ENCODE assay signal across 38 mouse cellular contexts in the genomic region with DNA sequence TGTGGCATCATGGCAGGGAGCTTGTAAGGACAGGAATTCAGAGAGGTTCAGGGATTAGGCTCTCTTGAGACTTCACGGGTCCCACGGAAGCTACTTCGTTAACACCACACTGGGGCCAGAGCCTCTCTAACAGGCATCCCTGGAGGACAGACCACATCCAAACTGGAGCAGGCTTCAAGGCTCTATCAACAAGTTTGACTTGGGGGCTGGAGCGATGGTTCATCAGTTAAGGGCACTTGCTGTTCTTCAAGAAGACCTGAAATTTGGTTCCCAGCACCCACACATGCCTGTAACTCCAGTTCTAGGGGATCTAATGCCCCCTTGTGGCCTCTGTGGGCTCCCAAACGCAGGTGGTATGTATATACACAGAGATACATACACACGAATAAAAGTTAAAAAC. TPM values are rescaled to one million over a fixed set of nuclear protein-coding genes. Genes with fewer than 3 reads are reported as not detected.
"Had no signal": no experiment of that assay in that cellular context is flagged by ENCODE, and none has a peak within 500 bp of the region (broad histone marks: within the 10 kb centered on the region; RNA-seq: fewer than 3 reads in every experiment).

No protein-coding gene starts in this region.

- H3K4me1 ChIP-seq: heart, embryonic 10.5 days; heart, embryonic 12.5 days; hindbrain, embryonic 10.5 days; hindbrain, embryonic 12.5 days; intestine, embryonic 15.5 days; limb, embryonic 10.5 days; limb, embryonic 12.5 days; liver, embryonic 12.5 days had no signal

- H3K9ac ChIP-seq: heart, embryonic 12.5 days; hindbrain, embryonic 12.5 days; hindbrain, embryonic 14.5 days; intestine, embryonic 15.5 days; limb, embryonic 12.5 days; liver, embryonic 12.5 days had no signal

- DNase-seq: gastrocnemius, adult 2 months; gastrocnemius, postnatal 10 days; gastrocnemius, postnatal 25 days; heart, postnatal 10 days; heart, postnatal 4 days; kidney, adult 18-20 months; kidney, adult 8-10 months; kidney, postnatal 10 days; kidney, postnatal 25 days; kidney, postnatal 4 days; liver had no signal

- H3K9me3 ChIP-seq: heart, embryonic 10.5 days; heart, embryonic 12.5 days; hindbrain, embryonic 12.5 days; intestine, embryonic 15.5 days; limb, embryonic 10.5 days; limb, embryonic 12.5 days; liver, embryonic 12.5 days had no signal

- H3K4me2 ChIP-seq: heart, embryonic 12.5 days; hindbrain, embryonic 12.5 days; hindbrain, embryonic 14.5 days; intestine, embryonic 15.5 days; limb, embryonic 12.5 days; liver, embryonic 12.5 days had no signal

- ATAC-seq: hindbrain, embryonic 16.5 days; inflammation-experienced regulatory T-cells, adult 6 months; intestine, embryonic 15.5 days; intestine, postnatal 0 days; liver, embryonic 12.5 days had no signal

- H3K4me3 ChIP-seq: gastrocnemius, adult 2 months; heart, embryonic 10.5 days; heart, embryonic 12.5 days; hindbrain, embryonic 10.5 days; hindbrain, embryonic 12.5 days; intestine, embryonic 15.5 days; left cerebral cortex, adult 2 months; limb, embryonic 10.5 days; limb, embryonic 12.5 days; liver, embryonic 12.5 days had no signal

- H3K27me3 ChIP-seq: heart, embryonic 12.5 days; hindbrain, embryonic 12.5 days; intestine, embryonic 15.5 days; limb, embryonic 12.5 days; liver, embryonic 12.5 days had no signal

- H3K36me3 ChIP-seq: intestine, embryonic 15.5 days had no signal

- H3K27ac ChIP-seq: gastrocnemius, adult 2 months; heart, embryonic 10.5 days; hindbrain, embryonic 10.5 days; hindbrain, embryonic 12.5 days; hindbrain, embryonic 14.5 days; intestine, embryonic 15.5 days; left cerebral cortex, adult 2 months; limb, embryonic 10.5 days; limb, embryonic 12.5 days; liver, embryonic 12.5 days had no signal

RNA-seq across cellular contexts. Expression of a gene that starts 32.9 kb away (rescaled TPM):
- total RNA-seq: gastrocnemius, adult 2 months; gastrocnemius, postnatal 10 days; gastrocnemius, postnatal 25 days; gastrocnemius, postnatal 4 days; granulocyte monocyte progenitor cell, adult 5-6 weeks; heart, adult 8-10 months; heart, postnatal 10 days; heart, postnatal 25 days; heart, postnatal 4 days; layer of hippocampus, postnatal 10 days; layer of hippocampus, postnatal 25 days; left cerebral cortex, adult 2 months; left cerebral cortex, postnatal 14 days; left cerebral cortex, postnatal 36 days had no signal
- polyA plus RNA-seq: frontal cortex, adult 2 months; heart, embryonic 10.5 days; heart, embryonic 12.5 days; heart, embryonic 14.5 days; heart, embryonic 16.5 days; hindbrain, embryonic 10.5 days; hindbrain, embryonic 12.5 days; hindbrain, embryonic 14.5 days; hindbrain, embryonic 16.5 days; inflammation-experienced regulatory T-cells, adult 6 months; intestine, embryonic 15.5 days; intestine, postnatal 0 days; kidney, embryonic 14.5 days; kidney, embryonic 16.5 days; limb, embryonic 10.5 days; limb, embryonic 12.5 days; limb, embryonic 14.5 days; liver, embryonic 12.5 days had no signal

RNA-seq across cellular contexts. Expression of a gene that starts 49.4 kb away (rescaled TPM):
- total RNA-seq: gastrocnemius, adult 2 months; gastrocnemius, postnatal 10 days; gastrocnemius, postnatal 25 days; gastrocnemius, postnatal 4 days; granulocyte monocyte progenitor cell, adult 5-6 weeks; heart, adult 8-10 months; heart, postnatal 10 days; heart, postnatal 25 days; heart, postnatal 4 days; layer of hippocampus, postnatal 10 days; layer of hippocampus, postnatal 25 days; left cerebral cortex, adult 2 months; left cerebral cortex, postnatal 14 days; left cerebral cortex, postnatal 36 days had no signal
- polyA plus RNA-seq: frontal cortex, adult 2 months; heart, embryonic 10.5 days; heart, embryonic 12.5 days; heart, embryonic 14.5 days; heart, embryonic 16.5 days; hindbrain, embryonic 10.5 days; hindbrain, embryonic 12.5 days; hindbrain, embryonic 14.5 days; hindbrain, embryonic 16.5 days; inflammation-experienced regulatory T-cells, adult 6 months; intestine, embryonic 15.5 days; intestine, postnatal 0 days; kidney, embryonic 14.5 days; kidney, embryonic 16.5 days; limb, embryonic 10.5 days; limb, embryonic 12.5 days; liver, embryonic 12.5 days had no signal
